Comparison of ENCODE assay signal across 38 mouse cellular contexts in the genomic region with DNA sequence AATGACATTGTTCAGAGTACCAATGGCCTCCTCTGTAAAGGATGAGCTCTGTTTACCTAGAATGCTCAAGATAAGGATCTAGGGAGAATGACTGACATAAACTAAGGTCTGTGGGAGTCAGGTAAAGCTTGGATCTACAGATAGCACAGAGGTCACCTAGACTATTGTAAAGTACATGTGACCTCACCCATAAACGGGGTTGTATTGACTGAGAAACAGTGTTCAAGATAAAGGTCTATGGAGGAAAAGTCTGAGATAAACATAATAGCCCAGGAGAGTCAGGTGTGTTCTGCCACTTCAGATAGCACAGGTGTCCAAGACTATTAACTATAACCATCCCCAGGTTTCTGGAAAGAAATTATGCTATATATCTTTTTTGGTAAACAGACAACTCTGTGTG. TPM values are rescaled to one million over a fixed set of nuclear protein-coding genes. Genes with fewer than 3 reads are reported as not detected.
"Had no signal": no experiment of that assay in that cellular context is flagged by ENCODE, and none has a peak within 500 bp of the region (broad histone marks: within the 10 kb centered on the region; RNA-seq: fewer than 3 reads in every experiment).

No protein-coding gene starts in this region.

- H3K4me1 ChIP-seq: heart, embryonic 13.5 days; heart, embryonic 15.5 days; hindbrain, embryonic 13.5 days; hindbrain, embryonic 15.5 days; limb, embryonic 10.5 days; limb, embryonic 12.5 days; liver, embryonic 12.5 days had no signal

- DNase-seq: forebrain, postnatal 0 days; gastrocnemius, postnatal 14 days; gastrocnemius, postnatal 36 days; heart, adult 11 months; heart, adult 2 months; heart, postnatal 14 days; heart, postnatal 36 days; kidney, adult 18-20 months; kidney, adult 8-10 months; kidney, postnatal 10 days; kidney, postnatal 36 days; layer of hippocampus, adult 9-11 months; layer of hippocampus, postnatal 36 days had no signal

- H3K36me3 ChIP-seq: heart, embryonic 13.5 days; heart, embryonic 15.5 days; hindbrain, embryonic 13.5 days; hindbrain, embryonic 15.5 days; limb, embryonic 10.5 days; limb, embryonic 12.5 days; liver, embryonic 12.5 days had no signal

- H3K27ac ChIP-seq: heart, adult 2 months; heart, embryonic 13.5 days; heart, embryonic 15.5 days; hindbrain, embryonic 13.5 days; hindbrain, embryonic 15.5 days; hindbrain, postnatal 0 days; layer of hippocampus, adult 2 months; left cerebral cortex, adult 2 months; limb, embryonic 10.5 days; limb, embryonic 12.5 days; liver, embryonic 12.5 days; liver, embryonic 14.5 days had no signal

- ATAC-seq: forebrain, postnatal 0 days; hindbrain, postnatal 0 days; liver, embryonic 12.5 days had no signal

- H3K27me3 ChIP-seq: heart, embryonic 13.5 days; heart, embryonic 15.5 days; hindbrain, embryonic 13.5 days; hindbrain, embryonic 15.5 days; limb, embryonic 12.5 days; liver, embryonic 12.5 days had no signal

- H3K9me3 ChIP-seq: heart, embryonic 13.5 days; heart, embryonic 15.5 days; hindbrain, embryonic 13.5 days; hindbrain, embryonic 15.5 days; limb, embryonic 10.5 days; limb, embryonic 12.5 days; liver, embryonic 12.5 days had no signal

- H3K9ac ChIP-seq: forebrain, postnatal 0 days; heart, embryonic 13.5 days; heart, embryonic 15.5 days; hindbrain, embryonic 13.5 days; hindbrain, embryonic 15.5 days; limb, embryonic 12.5 days; liver, embryonic 12.5 days; liver, embryonic 14.5 days had no signal

- H3K4me3 ChIP-seq: heart, adult 2 months; heart, embryonic 13.5 days; heart, embryonic 15.5 days; hindbrain, embryonic 13.5 days; hindbrain, embryonic 15.5 days; layer of hippocampus, adult 2 months; left cerebral cortex, adult 2 months; limb, embryonic 10.5 days; limb, embryonic 12.5 days; liver, embryonic 12.5 days had no signal

- H3K4me2 ChIP-seq: heart, embryonic 11.5 days; heart, embryonic 13.5 days; heart, embryonic 15.5 days; hindbrain, embryonic 13.5 days; hindbrain, embryonic 15.5 days; limb, embryonic 12.5 days; liver, embryonic 12.5 days had no signal

RNA-seq across cellular contexts. Expression of a gene that starts 29.8 kb away (rescaled TPM):
- total RNA-seq: forebrain, postnatal 0 days; gastrocnemius, adult 18-20 months; gastrocnemius, adult 8-10 months; gastrocnemius, postnatal 14 days; gastrocnemius, postnatal 36 days; heart, adult 2 months; heart, postnatal 14 days; heart, postnatal 36 days; hematopoietic stem cell, adult 5-6 weeks; hindbrain, postnatal 0 days; layer of hippocampus, adult 2 months; layer of hippocampus, postnatal 14 days; layer of hippocampus, postnatal 36 days; left cerebral cortex, adult 2 months; left cerebral cortex, postnatal 14 days; left cerebral cortex, postnatal 36 days; liver, adult 2 months had no signal
- polyA plus RNA-seq: forebrain, postnatal 0 days; heart, adult 2 months; heart, embryonic 11.5 days; heart, embryonic 13.5 days; heart, embryonic 15.5 days; heart, postnatal 0 days; hindbrain, embryonic 11.5 days; hindbrain, embryonic 13.5 days; hindbrain, embryonic 15.5 days; hindbrain, postnatal 0 days; intestine, embryonic 14.5 days; kidney, embryonic 14.5 days; kidney, embryonic 16.5 days; limb, embryonic 10.5 days; limb, embryonic 12.5 days; limb, embryonic 14.5 days; liver, adult 2 months; liver, embryonic 12.5 days; liver, embryonic 14.5 days had no signal
